Mouse (Mus musculus) cerebellum, postnatal 4 days (tissue): ENCODE measurements around the gene Dab1.

ENCODE experiments used
- DNase-seq, 2 experiments: peaks; one replicate each; pipeline ENCODE4 v3.0.0; 2022; ENCODE audit warnings: low spot score in 2 of 2, mixed read lengths in 1 of 2

Gene Dab1

GRCm38 (mm10) chr4:104369091-104369490 lies 749.9 kb downstream of the Dab1 start:
- no peak for DNase-seq

- no peak for DNase-seq
Observed at GRCm38 (mm10) chr4:104371136-104371535, 752.0 kb downstream of the Dab1 start.

- DNase-seq, result no peak
Observed at GRCm38 (mm10) chr4:104374191-104374590, 755.0 kb downstream of the Dab1 start.

- DNase-seq, result no peak
Observed at GRCm38 (mm10) chr4:104384704-104385103, 765.5 kb downstream of the Dab1 start.

- no peak for DNase-seq
Observed at GRCm38 (mm10) chr4:104385272-104385671, 766.1 kb downstream of the Dab1 start.

GRCm38 (mm10) chr4:104395515-104395914 lies 776.4 kb downstream of the Dab1 start:
- no peak for DNase-seq

- DNase-seq, result no peak
Observed at GRCm38 (mm10) chr4:104396095-104396494, 776.9 kb downstream of the Dab1 start.

GRCm38 (mm10) chr4:104399106-104399730 lies 780.1 kb downstream of the Dab1 start:
- DNase-seq, result no peak

- DNase-seq, result no peak
Observed at GRCm38 (mm10) chr4:104404099-104404498, 784.9 kb downstream of the Dab1 start.

- no peak for DNase-seq
Observed at GRCm38 (mm10) chr4:104410922-104411321, 791.8 kb downstream of the Dab1 start.

GRCm38 (mm10) chr4:104415482-104415881 lies 796.3 kb downstream of the Dab1 start:
- no peak for DNase-seq

GRCm38 (mm10) chr4:104418354-104418753 lies 799.2 kb downstream of the Dab1 start:
- DNase-seq, result no peak

GRCm38 (mm10) chr4:104420983-104421680 lies 802.0 kb downstream of the Dab1 start:
- DNase-seq, result no peak

- no peak for DNase-seq
Observed at GRCm38 (mm10) chr4:104429127-104429526, 810.0 kb downstream of the Dab1 start.

- DNase-seq, result no peak
Observed at GRCm38 (mm10) chr4:104431231-104431855, 812.2 kb downstream of the Dab1 start.

GRCm38 (mm10) chr4:104432150-104432549 lies 813.0 kb downstream of the Dab1 start:
- no peak for DNase-seq

GRCm38 (mm10) chr4:104435736-104436135 lies 816.6 kb downstream of the Dab1 start:
- DNase-seq, result no peak

GRCm38 (mm10) chr4:104436411-104436810 lies 817.3 kb downstream of the Dab1 start:
- no peak for DNase-seq

- DNase-seq, result no peak
Observed at GRCm38 (mm10) chr4:104438730-104439129, 819.6 kb downstream of the Dab1 start.

GRCm38 (mm10) chr4:104439641-104440040 lies 820.5 kb downstream of the Dab1 start:
- no peak for DNase-seq

GRCm38 (mm10) chr4:104442925-104443747 lies 824.0 kb downstream of the Dab1 start:
- DNase-seq, result no peak

- DNase-seq, result no peak
Observed at GRCm38 (mm10) chr4:104443775-104444174, 824.6 kb downstream of the Dab1 start.
